Mouse (Mus musculus) ES-E14 (cell line): ENCODE results near the gene Rest. TPM values are rescaled to one million over a fixed set of nuclear protein-coding genes. Genes with fewer than 3 reads are reported as not detected.

Source experiments
- DNase-seq: peaks from one replicate; pipeline ENCODE4 v3.0.0-alpha.2; 2013; ENCODE audit warnings: low read depth, low spot score
- H3K27ac ChIP-seq: 2 replicates; pipeline ENCODE4 v1.5.1; 2012; ENCODE audit warnings: low read depth, mild to moderate bottlenecking, low read length, moderate library complexity, mixed read lengths; ENCODE audit not compliant: poor library complexity, insufficient read depth, severe bottlenecking
- H3K36me3 ChIP-seq: 2 replicates; pipeline ENCODE4 v1.6.1; 2012; ENCODE audit warnings: mild to moderate bottlenecking, low read length, moderate library complexity, mixed read lengths; ENCODE audit not compliant: control insufficient read depth, poor library complexity, insufficient read depth, severe bottlenecking
- H3K4me1 ChIP-seq, 2 experiments: fragments of 150-350 bp in 1 of 2; sonication (generic) in 1 of 2; 2 replicates each; pipeline ENCODE4 v1.6.1; 2012; ENCODE audit warnings: low read length in 2 of 2, mild to moderate bottlenecking in 1 of 2, mixed read lengths in 1 of 2; ENCODE audit not compliant: control insufficient read depth in 2 of 2, insufficient read depth in 2 of 2, poor library complexity in 1 of 2
- H3K4me3 ChIP-seq, 2 experiments: fragments of 150-350 bp in 1 of 2; sonication (generic) in 1 of 2; 2 replicates each; pipeline ENCODE4 v1.5.1; 2012; ENCODE audit warnings: low read length in 2 of 2, low read depth in 1 of 2, mild to moderate bottlenecking in 1 of 2, mixed read lengths in 1 of 2; ENCODE audit not compliant: insufficient read depth in 1 of 2, poor library complexity in 1 of 2, severe bottlenecking in 1 of 2
- H3K9ac ChIP-seq: 2 replicates; pipeline ENCODE4 v1.6.1; 2012; ENCODE audit warnings: low read depth, mild to moderate bottlenecking, low read length, mixed read lengths; ENCODE audit not compliant: poor library complexity, insufficient read depth, severe bottlenecking
- H3K9me3 ChIP-seq: fragments of 150-350 bp; sonication (generic); 2 replicates; pipeline ENCODE4 v1.6.1; 2012; ENCODE audit warnings: low read depth, mild to moderate bottlenecking, low read length; ENCODE audit not compliant: control insufficient read depth, insufficient read depth
- CHD2 ChIP-seq: IDR thresholded peaks from 2 replicates; pipeline ENCODE4 v1.6.1; 2014; ENCODE audit warnings: mild to moderate bottlenecking, low read depth, low read length, inconsistent platforms
- HCFC1 ChIP-seq: IDR thresholded peaks from 2 replicates; pipeline ENCODE4 v1.6.1; 2012; ENCODE audit warnings: low read length, inconsistent platforms, borderline replicate concordance; ENCODE audit not compliant: insufficient read depth
- MAFK ChIP-seq: IDR thresholded peaks from 2 replicates; pipeline ENCODE4 v1.6.1; 2014; ENCODE audit warnings: mild to moderate bottlenecking, low read depth, low read length, inconsistent platforms; ENCODE audit not compliant: insufficient read depth
- ZC3H11A ChIP-seq: IDR thresholded peaks from 2 replicates; pipeline ENCODE4 v1.6.1; 2012; ENCODE audit warnings: low read depth, mild to moderate bottlenecking, inconsistent platforms, low read length, borderline replicate concordance
- ZNF384 ChIP-seq: IDR thresholded peaks from 2 replicates; pipeline ENCODE4 v1.6.1; 2012; ENCODE audit warnings: low read depth, low read length, inconsistent platforms
- in situ Hi-C, 2 experiments: fragments of 600-800 bp; cut with MboI; formaldehyde crosslinking; loops; one replicate each; pipeline ENCODE4 v1.15.1; 2025; ENCODE audit warnings: low sequenced_read_pairs in 2 of 2, inconsistent platforms in 1 of 2; ENCODE audit not compliant: unreplicated experiment in 2 of 2
- total RNA-seq: library from RNA; depleted of rRNA; stranded (reverse); fragments of 300-350 nt; gene quantifications from 2 replicates; pipeline ENCODE4 v1.2.3, GENCODE M21; 2012; rRNA removed

The Rest gene
- total RNA-seq, result 108 and 120 TPM in 2 replicates

DNA sequence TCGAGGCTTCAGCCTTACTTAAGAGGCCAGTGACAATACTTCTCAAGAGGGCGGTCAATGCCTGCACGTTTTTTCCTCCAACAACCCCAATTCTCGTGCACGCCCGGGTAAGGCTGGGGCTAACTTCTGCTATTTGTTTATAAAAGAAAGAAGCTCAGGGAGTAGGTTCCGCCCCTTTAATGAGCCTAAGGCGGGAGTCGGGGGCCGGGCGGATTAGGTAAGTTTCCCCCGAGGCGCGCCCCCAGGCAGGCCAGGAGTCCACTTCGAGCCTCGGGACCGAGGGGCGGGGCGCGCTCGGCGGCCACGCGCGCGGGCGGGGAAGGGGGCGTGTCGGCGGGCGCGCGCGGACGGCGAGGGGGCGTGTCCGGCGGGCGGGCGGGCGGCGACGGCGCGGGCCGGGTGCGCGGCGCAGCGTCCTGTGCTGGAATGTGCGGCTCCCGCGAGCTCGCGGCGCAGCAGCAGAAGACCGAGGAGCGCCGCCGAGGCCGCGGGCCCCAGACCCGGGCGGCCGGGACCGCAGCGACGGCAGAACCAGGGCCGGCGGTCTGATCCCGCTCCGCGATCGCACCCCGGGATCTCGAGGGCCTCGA, at the start of gene Rest:
Gene Rest (plus strand): TSS at position 411 of the 590 bp plus-strand sequence.
- Histone ChIP-seq H3K36me3 (peaks cover 19% of the 10 kb centered on the region), H3K4me1 (peaks cover 3 to 12% of the 10 kb centered on the region in 2 experiments; a peak in 1 of 4 replicates), H3K27ac (peak within 1 kb of the TSS; percentile 98), H3K9me3 (no peaks in the 10 kb centered on the region), H3K9ac (peak within 1 kb of the TSS; percentile 98), H3K4me3 (peak within 1 kb of the TSS; percentile 97 to 99)
- DNase-seq, result peak; percentile 94
- no peak for TF ChIP-seq HCFC1
- in situ Hi-C loops, result no loop called here

DNA sequence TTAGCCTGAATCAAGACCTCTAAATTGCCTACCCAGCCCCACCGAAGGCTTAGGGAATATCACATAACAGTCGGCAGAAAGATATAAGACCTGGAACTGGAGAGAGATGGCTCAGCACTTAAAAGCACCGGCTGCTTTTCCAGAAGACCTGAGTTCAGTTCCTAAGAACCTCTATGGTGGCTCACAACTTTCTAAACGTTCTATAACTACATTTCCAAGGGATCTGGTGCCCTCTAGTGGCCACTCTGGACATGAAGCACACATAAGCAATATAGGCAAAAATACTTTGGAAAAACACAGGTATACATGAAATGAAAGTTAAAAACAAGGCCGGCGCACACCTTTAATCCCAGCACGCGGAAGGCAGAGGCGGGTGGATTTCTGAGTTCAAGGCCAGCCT, 48.1 kb upstream of the Rest start:
- Histone ChIP-seq H3K27ac (no peak overlapping the region), H3K36me3 (no peaks in the 10 kb centered on the region), H3K9me3 (no peaks in the 10 kb centered on the region), H3K4me1 (no peaks in the 10 kb centered on the region), H3K4me3 (no peak overlapping the region), H3K9ac (no peak overlapping the region)
- TF ChIP-seq MAFK (peak; percentile 55), HCFC1 (no peak), ZC3H11A (peak; percentile 64; the same call in 1 of the 2 replicates)
- in situ Hi-C loops, result loop anchor here in 1 of 2 experiments (10.0 kb wide), 1 partner anchor 222 kb away; no protein-coding TSS in a partner anchor
- DNase-seq, result peak; percentile 77

DNA sequence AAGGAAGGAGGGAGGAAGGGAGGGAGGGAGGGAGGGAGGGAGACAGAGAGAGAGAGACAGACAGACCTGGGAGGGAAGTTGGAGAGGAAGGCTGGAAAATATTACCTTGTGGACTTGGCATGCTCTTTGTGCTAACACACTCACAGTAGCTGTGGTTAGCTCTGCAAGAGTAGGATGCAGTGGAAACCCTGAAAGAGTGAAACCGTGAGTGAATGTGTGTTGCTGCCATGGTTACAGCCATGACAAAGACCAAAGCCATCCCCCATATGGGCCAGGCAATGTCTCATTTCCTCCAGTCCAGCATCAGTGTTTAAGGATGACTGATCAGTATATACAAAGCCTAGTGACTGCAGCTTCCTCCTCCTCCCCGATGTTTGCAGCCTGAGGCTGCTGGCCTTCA, 47.6 kb upstream of the Rest start:
- in situ Hi-C loops, result loop anchor here in 1 of 2 experiments (10.0 kb wide), 1 partner anchor 223 kb away; no protein-coding TSS in a partner anchor
- Histone ChIP-seq H3K4me1 (no peaks in the 10 kb centered on the region), H3K9ac (no peak overlapping the region), H3K9me3 (no peaks in the 10 kb centered on the region), H3K27ac (no peak overlapping the region), H3K36me3 (no peaks in the 10 kb centered on the region), H3K4me3 (no peak overlapping the region)
- TF ChIP-seq MAFK (no peak), ZNF384 (no peak), ZC3H11A (no peak), CHD2 (no peak), HCFC1 (no peak)
- no peak for DNase-seq

DNA sequence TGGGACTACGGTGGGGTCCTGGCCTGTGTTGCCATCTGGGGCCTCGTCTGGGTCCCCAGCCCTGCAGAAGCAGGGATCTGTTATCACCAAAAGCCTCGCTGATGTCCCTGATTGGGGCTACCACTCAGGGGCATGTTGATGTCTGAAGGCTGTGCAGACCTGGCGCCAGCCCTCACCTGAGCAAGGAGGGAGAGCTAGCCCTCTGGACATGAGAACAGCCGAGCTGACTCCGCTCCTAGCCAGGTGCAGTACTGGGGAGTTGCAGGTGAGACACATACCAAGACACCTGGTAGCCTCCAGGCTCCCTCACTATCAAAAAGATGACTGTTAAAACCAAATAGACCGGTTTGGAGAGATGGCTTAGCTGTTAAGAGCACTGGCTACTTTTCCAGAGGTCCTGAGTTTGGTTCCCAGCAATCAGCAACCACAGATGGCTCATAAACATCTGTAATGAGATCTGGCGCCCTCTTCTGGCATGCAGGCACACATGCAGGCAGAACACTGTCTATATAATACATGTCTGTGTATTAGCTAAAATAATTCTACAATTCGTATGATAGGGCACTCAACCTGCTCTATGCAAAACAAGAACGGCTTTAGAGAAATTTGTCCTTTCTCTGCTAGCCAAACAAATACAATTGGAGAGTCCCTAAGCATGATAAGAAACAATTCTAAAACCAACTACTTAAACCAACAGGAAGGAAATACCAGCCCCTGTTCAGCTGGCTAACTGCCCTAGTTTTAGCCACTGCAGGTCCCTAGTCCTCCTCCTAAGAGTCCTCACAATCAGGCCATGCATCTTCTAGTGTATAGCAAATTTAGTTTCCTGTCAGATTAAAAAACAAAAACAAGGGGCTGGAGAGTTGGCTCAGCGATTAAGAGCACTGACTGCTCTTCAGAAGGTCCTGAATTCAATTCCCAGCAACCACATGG, 42.0 kb upstream of the Rest start:
- no peak for TF ChIP-seq MAFK
- TF ChIP-seq ZC3H11A, result no peak
- no peak; the same call in 1 of the 2 replicates for TF ChIP-seq ZNF384
- TF ChIP-seq CHD2, result no peak
- TF ChIP-seq HCFC1, result no peak
- Histone ChIP-seq H3K9ac (no peak overlapping the region; the same call in 1 of the 2 replicates), H3K36me3 (no peaks in the 10 kb centered on the region), H3K9me3 (no peaks in the 10 kb centered on the region), H3K4me3 (no peak overlapping the region), H3K4me1 (peaks cover 2 to 8% of the 10 kb centered on the region in 2 experiments; a peak in 2 of 4 replicates), H3K27ac (no peak overlapping the region)
- in situ Hi-C loops, result no loop called here
- DNase-seq, result no peak
